Mouse (Mus musculus): Measurements from ENCODE around the gene Dock2.

DNA sequence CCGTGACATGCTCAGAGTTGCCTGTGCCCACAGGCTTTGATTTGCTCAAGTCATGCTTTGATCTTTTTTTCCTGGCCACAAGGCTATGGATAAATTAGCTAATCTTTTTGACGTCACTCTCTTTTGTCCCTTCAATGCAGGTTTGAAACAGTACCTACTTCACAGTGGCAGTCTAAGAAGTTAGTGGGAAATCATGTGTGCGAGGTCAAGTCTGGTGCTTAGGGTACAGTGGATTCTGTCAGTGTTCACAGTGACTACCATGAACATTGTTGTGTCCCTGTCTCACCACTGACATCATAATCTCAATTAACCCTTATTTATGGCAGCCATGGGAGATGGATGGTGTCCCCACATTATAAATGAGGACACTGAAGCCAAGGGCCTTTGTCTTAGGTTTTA lies 506.6 kb downstream of the Dock2 start:
- TF ChIP-seq CTCF (IDR thresholded peaks at IDR 0.05; ENCODE audit: low read depth, low read length) (no peak), POLR2A (IDR thresholded peaks at IDR 0.05; ENCODE audit: insufficient read depth, low read length) (no peak), EP300 (IDR thresholded peaks at IDR 0.05; ENCODE audit: insufficient read depth, low read depth, low read length) (no peak)
